Mouse (Mus musculus): Measurements from ENCODE around the gene Sept1. TPM values are rescaled to one million over a fixed set of nuclear protein-coding genes. Genes with fewer than 3 reads are reported as not detected.

Sept1 gene
- total RNA-seq, 2 experiments from 2014 or later, result 4.2 to 5.0 TPM

GRCm38 (mm10) chr7:127223515-127224478 lies 9.1 kb downstream of the Sept1 start:
- intact Hi-C loops (cut with DNase I; ENCODE audit: low total_unique reads), result no loop called here
- DNase-seq, result no peak

- DNase-seq, result no peak
- intact Hi-C loops (cut with DNase I; ENCODE audit: low total_unique reads), result no loop called here
Observed at GRCm38 (mm10) chr7:127223106-127223505, 9.8 kb downstream of the Sept1 start.

GRCm38 (mm10) chr7:127220440-127220839 lies 12.5 kb downstream of the Sept1 start:
- DNase-seq, result no peak
- intact Hi-C loops (cut with DNase I; ENCODE audit: low total_unique reads), result no loop called here

- intact Hi-C loops (cut with DNase I; ENCODE audit: low total_unique reads), result no loop called here
Observed at GRCm38 (mm10) chr7:127218670-127219069, 14.3 kb downstream of the Sept1 start.

GRCm38 (mm10) chr7:127217901-127218642 lies 14.9 kb downstream of the Sept1 start:
- intact Hi-C loops (cut with DNase I; ENCODE audit: low total_unique reads), result no loop called here
- no peak for DNase-seq

More at GRCm38 (mm10) chr7:127218670-127219069, 14.3 kb downstream of the Sept1 start:
- no peak for DNase-seq

GRCm38 (mm10) chr7:127217475-127217874 lies 15.5 kb downstream of the Sept1 start:
- intact Hi-C loops (cut with DNase I; ENCODE audit: low total_unique reads), result no loop called here
- no peak for DNase-seq

GRCm38 (mm10) chr7:127216307-127216706 lies 16.6 kb downstream of the Sept1 start:
- intact Hi-C loops (cut with DNase I; ENCODE audit: low total_unique reads), result no loop called here
- no peak for DNase-seq

- peak; percentile 75 for DNase-seq
- intact Hi-C loops (cut with DNase I; ENCODE audit: low total_unique reads), result no loop called here
Observed at GRCm38 (mm10) chr7:127214981-127215871, 17.7 kb downstream of the Sept1 start.

- DNase-seq, result peak; percentile 59
- intact Hi-C loops (cut with DNase I; ENCODE audit: low total_unique reads), result no loop called here
Observed at GRCm38 (mm10) chr7:127214521-127214920, 18.4 kb downstream of the Sept1 start.

GRCm38 (mm10) chr7:127213930-127214329 lies 19.0 kb downstream of the Sept1 start:
- no peak for DNase-seq
- intact Hi-C loops (cut with DNase I; ENCODE audit: low total_unique reads), result no loop called here

- no peak for DNase-seq
Observed at GRCm38 (mm10) chr7:127213485-127213884, 19.4 kb downstream of the Sept1 start.

GRCm38 (mm10) chr7:127212432-127213250 lies 20.3 kb downstream of the Sept1 start:
- peak; percentile 43 for DNase-seq
- intact Hi-C loops (cut with DNase I; ENCODE audit: low total_unique reads), result no loop called here

More at GRCm38 (mm10) chr7:127213485-127213884, 19.4 kb downstream of the Sept1 start:
- intact Hi-C loops (cut with DNase I; ENCODE audit: low total_unique reads), result no loop called here

GRCm38 (mm10) chr7:127211014-127211745 lies 21.8 kb downstream of the Sept1 start:
- intact Hi-C loops (cut with DNase I; ENCODE audit: low total_unique reads), result no loop called here
- peak; percentile 66 for DNase-seq

GRCm38 (mm10) chr7:127210266-127210665 lies 22.7 kb downstream of the Sept1 start:
- intact Hi-C loops (cut with DNase I; ENCODE audit: low total_unique reads), result no loop called here
- peak; percentile 72 for DNase-seq

GRCm38 (mm10) chr7:127209851-127210250 lies 23.1 kb downstream of the Sept1 start:
- intact Hi-C loops (cut with DNase I; ENCODE audit: low total_unique reads), result no loop called here
- no peak for DNase-seq

GRCm38 (mm10) chr7:127208553-127209438 lies 24.1 kb downstream of the Sept1 start, which contains the start of gene Mylpf:
TSS of gene Mylpf (plus strand) at chr7:127208890.
- intact Hi-C loops (cut with DNase I; ENCODE audit: low total_unique reads), result no loop called here
- DNase-seq, result peak; percentile 94

GRCm38 (mm10) chr7:127208295-127208552 lies 24.7 kb downstream of the Sept1 start, which contains the start of gene Tbc1d10b:
TSS of gene Tbc1d10b (minus strand) at chr7:127208468.
- DNase-seq, result no peak

More at GRCm38 (mm10) chr7:127208295-127208552, 24.7 kb downstream of the Sept1 start, which contains the start of gene Tbc1d10b:
- intact Hi-C loops (cut with DNase I; ENCODE audit: low total_unique reads), result no loop called here

All from gastrocnemius, postnatal 14 days (tissue).